Mouse (Mus musculus) myocyte (in vitro differentiated cells): ENCODE data around the gene Stom. TPM values are rescaled to one million over a fixed set of nuclear protein-coding genes. Genes with fewer than 3 reads are reported as not detected.

Experiments used
- H3K27me3 ChIP-seq: one replicate; pipeline ENCODE4 v1.6.1; 2011; ENCODE audit not compliant: control insufficient read depth, insufficient read depth, insufficient read length
- H3K36me3 ChIP-seq: one replicate; pipeline ENCODE4 v1.6.1; 2011; ENCODE audit not compliant: control insufficient read depth, insufficient read depth
- H3K4me2 ChIP-seq: one replicate; pipeline ENCODE4 v1.6.1; 2011; ENCODE audit warnings: low read depth, control low read depth
- H3K4me3 ChIP-seq: one replicate; pipeline ENCODE4 v1.5.1; 2011; ENCODE audit warnings: mild to moderate bottlenecking, control low read depth, moderate library complexity
- H3K79me2 ChIP-seq: one replicate; pipeline ENCODE4 v1.6.1; 2011; ENCODE audit not compliant: control insufficient read depth, insufficient read depth
- H3ac ChIP-seq: one replicate; pipeline ENCODE4 v1.6.1; 2011; ENCODE audit not compliant: control insufficient read depth, insufficient read length
- CEBPB ChIP-seq: IDR thresholded peaks from 2 replicates; pipeline ENCODE4 v1.6.1; 2011; ENCODE audit warnings: mild to moderate bottlenecking, moderate library complexity; ENCODE audit not compliant: poor library complexity, insufficient read depth, severe bottlenecking
- E2F4 ChIP-seq: IDR thresholded peaks from one replicate; pipeline ENCODE4 v1.6.1; 2011; ENCODE audit warnings: mild to moderate bottlenecking, control low read depth, moderate library complexity; ENCODE audit not compliant: insufficient read depth
- MAX ChIP-seq: IDR thresholded peaks from one replicate; pipeline ENCODE4 v1.6.1; 2011; ENCODE audit warnings: low read depth, mild to moderate bottlenecking, control low read depth
- MYOD1 ChIP-seq, 3 experiments: IDR thresholded peaks; one replicate each; pipeline ENCODE4 v1.6.1; 2011; ENCODE audit warnings: control low read depth in 2 of 3, low read depth in 2 of 3, mild to moderate bottlenecking in 2 of 3, moderate library complexity in 1 of 3; ENCODE audit not compliant: insufficient read length in 2 of 3, control insufficient read depth in 1 of 3
- MYOG ChIP-seq, 3 experiments: IDR thresholded peaks; one replicate each; pipeline ENCODE4 v1.6.1; 2011; ENCODE audit warnings: control low read depth in 2 of 3, low read depth in 2 of 3, mild to moderate bottlenecking in 2 of 3; ENCODE audit not compliant: insufficient read length in 2 of 3, control insufficient read depth in 1 of 3, insufficient read depth in 1 of 3
- POLR2A ChIP-seq: IDR thresholded peaks from one replicate; pipeline ENCODE4 v1.6.1; 2011; ENCODE audit warnings: low read depth, mild to moderate bottlenecking, control low read depth, moderate library complexity; ENCODE audit not compliant: insufficient read length
- POLR2AphosphoS2 ChIP-seq: IDR thresholded peaks from one replicate; pipeline ENCODE4 v1.6.1; 2011; ENCODE audit warnings: low read depth, control low read depth; ENCODE audit not compliant: insufficient read length
- REST ChIP-seq: IDR thresholded peaks from one replicate; pipeline ENCODE4 v1.6.1; 2011; ENCODE audit warnings: mild to moderate bottlenecking, control low read depth, moderate library complexity; ENCODE audit not compliant: insufficient read depth, insufficient read length
- SRF ChIP-seq: IDR thresholded peaks from one replicate; pipeline ENCODE4 v1.6.1; 2011; ENCODE audit warnings: low read depth; ENCODE audit not compliant: control insufficient read depth, insufficient read length
- TCF12 ChIP-seq: IDR thresholded peaks from one replicate; pipeline ENCODE4 v1.6.1; 2011; ENCODE audit warnings: mild to moderate bottlenecking, control low read depth; ENCODE audit not compliant: poor library complexity, insufficient read depth, severe bottlenecking
- TCF3 ChIP-seq: IDR thresholded peaks from one replicate; pipeline ENCODE4 v1.6.1; 2011; ENCODE audit warnings: low read depth, control low read depth; ENCODE audit not compliant: insufficient read length
- USF1 ChIP-seq: IDR thresholded peaks from one replicate; pipeline ENCODE4 v1.6.1; 2011; ENCODE audit warnings: low read depth, mild to moderate bottlenecking, control low read depth, moderate library complexity
- polyA plus RNA-seq: library from polyadenylated mRNA; unstranded; fragments of >200 nt; fragmentation: generic; extraction: Trizol; gene quantifications from one replicate; pipeline ENCODE4 v1.2.1, GENCODE M21; 2012; ENCODE audit warnings: missing spikeins

The Stom gene
- polyA plus RNA-seq, 1 experiment = 170 TPM

GRCm38 (mm10) chr2:35309906-35310493 lies 26.8 kb downstream of the Stom start:
- H3K27me3 ChIP-seq = no peaks in the 10 kb centered on the region
- H3K79me2 ChIP-seq = no peaks in the 10 kb centered on the region
- no peak for TF ChIP-seq E2F4
- H3K4me2 ChIP-seq = no peak overlapping the region
- no peak overlapping the region for H3ac ChIP-seq
- no peak overlapping the region for H3K4me3 ChIP-seq
- peaks cover 30% of the 10 kb centered on the region for H3K36me3 ChIP-seq

GRCm38 (mm10) chr2:35308166-35308565 lies 28.6 kb downstream of the Stom start:
- no peaks in the 10 kb centered on the region for H3K27me3 ChIP-seq
- no peaks in the 10 kb centered on the region for H3K79me2 ChIP-seq
- H3K4me3 ChIP-seq = no peak overlapping the region
- TF ChIP-seq CEBPB = no peak
- TF ChIP-seq MYOG (IDR thresholded peaks at IDR 0.05; ENCODE audit: control insufficient read depth in 1 of 3, insufficient read depth in 1 of 3, insufficient read length in 2 of 3, low read depth in 2 of 3) = no peak
- no peak for TF ChIP-seq REST
- TF ChIP-seq SRF = no peak
- TF ChIP-seq POLR2AphosphoS2 = no peak
- no peak for TF ChIP-seq MYOD1 (IDR thresholded peaks at IDR 0.05; ENCODE audit: control insufficient read depth in 1 of 3, insufficient read length in 2 of 3, low read depth in 2 of 3)
- TF ChIP-seq E2F4 = no peak
- TF ChIP-seq TCF3 = no peak
- TF ChIP-seq POLR2A = no peak
- TF ChIP-seq MAX = no peak
- no peak for TF ChIP-seq TCF12
- TF ChIP-seq USF1 = no peak
- no peak overlapping the region for H3K4me2 ChIP-seq
- H3ac ChIP-seq = no peak overlapping the region
- H3K36me3 ChIP-seq = peaks cover 15% of the 10 kb centered on the region

DNA sequence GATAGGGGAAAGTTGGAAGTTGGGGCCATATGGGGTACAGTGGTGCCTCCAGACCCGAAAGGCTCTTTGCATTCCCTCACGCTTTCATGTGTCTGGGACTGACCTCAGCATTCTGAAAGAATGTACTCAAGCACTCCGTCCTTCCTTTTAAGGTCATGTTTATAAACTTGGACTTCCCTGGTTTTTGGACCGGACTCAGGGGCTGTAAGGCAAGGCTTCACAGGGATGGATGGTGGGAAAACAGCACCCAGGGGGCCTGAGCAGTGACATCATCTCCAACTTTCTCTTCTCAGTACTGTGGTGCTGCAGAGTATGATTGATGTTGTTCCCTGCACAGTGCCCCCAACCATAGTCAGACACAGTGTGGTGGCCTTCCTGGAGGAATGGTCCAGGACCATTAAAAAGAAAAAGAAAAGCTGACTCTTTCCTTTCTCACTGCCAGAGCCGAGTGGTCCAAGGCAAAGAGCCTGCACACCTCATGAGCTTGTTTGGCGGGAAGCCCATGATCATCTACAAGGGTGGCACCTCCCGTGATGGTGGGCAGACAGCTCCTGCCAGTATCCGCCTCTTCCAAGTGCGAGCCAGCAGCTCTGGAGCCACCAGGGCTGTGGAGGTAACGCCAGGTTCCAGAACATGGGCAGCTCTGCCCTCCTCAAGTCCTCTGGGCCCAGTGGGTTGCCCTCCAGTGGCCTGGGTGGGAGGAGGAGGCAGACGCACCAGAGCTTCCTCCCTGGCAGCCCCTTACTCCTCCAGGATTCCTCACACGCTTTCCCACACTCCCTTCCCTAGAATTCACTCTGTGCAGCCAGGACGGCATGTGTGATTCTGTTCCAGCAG lies 34.5 kb downstream of the Stom start:
- H3K79me2 ChIP-seq = no peaks in the 10 kb centered on the region
- H3K4me2 ChIP-seq = no peak overlapping the region
- no peak overlapping the region for H3K4me3 ChIP-seq
- peaks cover 9% of the 10 kb centered on the region for H3K36me3 ChIP-seq
- TF ChIP-seq MAX (no peak), SRF (no peak), REST (no peak), MYOG (IDR thresholded peaks at IDR 0.05; ENCODE audit: control insufficient read depth in 1 of 3, insufficient read depth in 1 of 3, insufficient read length in 2 of 3, low read depth in 2 of 3) (no peak), MYOD1 (IDR thresholded peaks at IDR 0.05; ENCODE audit: control insufficient read depth in 1 of 3, insufficient read length in 2 of 3, low read depth in 2 of 3) (no peak), USF1 (no peak)
- H3ac ChIP-seq = no peak overlapping the region
- H3K27me3 ChIP-seq = no peaks in the 10 kb centered on the region

GRCm38 (mm10) chr2:35299437-35299836 lies 37.3 kb downstream of the Stom start:
- Histone ChIP-seq H3K27me3 (no peaks in the 10 kb centered on the region), H3K4me3 (no peak overlapping the region), H3K36me3 (peaks cover 15% of the 10 kb centered on the region)

DNA sequence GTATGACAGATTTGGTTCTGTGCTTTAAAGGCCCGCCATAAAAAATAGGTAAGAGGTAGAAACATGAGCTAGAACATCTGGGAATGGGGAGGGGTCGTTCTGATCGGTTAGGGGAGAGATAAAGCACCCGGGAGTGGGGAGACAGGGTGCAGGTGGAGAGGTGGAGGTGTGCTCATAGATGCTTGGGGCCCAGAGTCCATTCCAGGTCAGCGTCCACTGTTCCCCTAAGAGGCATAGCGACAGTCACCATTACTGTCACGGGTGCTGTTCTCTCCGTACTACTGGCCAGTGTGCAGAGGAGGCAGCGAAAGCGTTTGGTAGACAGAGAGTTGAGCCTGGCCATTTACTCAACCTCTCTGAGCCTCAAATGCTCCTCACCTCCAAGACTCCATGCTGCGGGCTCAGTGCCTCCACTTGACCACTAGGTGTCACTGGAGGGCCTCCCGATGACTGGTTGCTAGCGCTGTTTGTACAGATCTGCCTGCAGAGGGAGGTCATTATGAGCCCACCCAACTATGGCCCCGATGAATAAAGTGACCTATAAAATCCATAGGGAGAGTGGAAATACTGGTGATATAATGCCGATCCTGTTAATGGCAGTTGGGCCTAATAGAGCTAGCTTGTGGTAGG lies 39.0 kb downstream of the Stom start:
- Histone ChIP-seq H3ac (no peak overlapping the region), H3K27me3 (no peaks in the 10 kb centered on the region), H3K4me2 (no peak overlapping the region), H3K36me3 (peaks cover 20% of the 10 kb centered on the region), H3K4me3 (no peak overlapping the region), H3K79me2 (no peaks in the 10 kb centered on the region)
- no peak for TF ChIP-seq MAX
- peak in 1 of 3 experiments; percentile 9 for TF ChIP-seq MYOD1 (IDR thresholded peaks at IDR 0.05; ENCODE audit: control insufficient read depth in 1 of 3, insufficient read length in 2 of 3, low read depth in 2 of 3)
- no peak for TF ChIP-seq MYOG (IDR thresholded peaks at IDR 0.05; ENCODE audit: control insufficient read depth in 1 of 3, insufficient read depth in 1 of 3, insufficient read length in 2 of 3, low read depth in 2 of 3)

More at GRCm38 (mm10) chr2:35299437-35299836, 37.3 kb downstream of the Stom start:
- TF ChIP-seq TCF12 (peak; percentile 22), SRF (no peak), MYOD1 (IDR thresholded peaks at IDR 0.05; ENCODE audit: control insufficient read depth in 1 of 3, insufficient read length in 2 of 3, low read depth in 2 of 3) (peak; percentile 47 to 88 (median 54)), MAX (no peak), MYOG (IDR thresholded peaks at IDR 0.05; ENCODE audit: control insufficient read depth in 1 of 3, insufficient read depth in 1 of 3, insufficient read length in 2 of 3, low read depth in 2 of 3) (peak in 1 of 3 experiments; percentile 51)
- Histone ChIP-seq H3K79me2 (no peaks in the 10 kb centered on the region), H3ac (no peak overlapping the region), H3K4me2 (no peak overlapping the region)
